Mouse (Mus musculus) testis, adult 2 months (tissue): ENCODE measurements at regions not wholly inside any gene's neighbourhood (a gene's known extent, or its start where the extent isn't known, plus 50 kb on each side); places are given as distances from the start of the nearest gene placed in this dataset.

Experiments
- CTCF ChIP-seq: fragments of 200-500 bp; IDR thresholded peaks from 2 replicates; pipeline ENCODE4 v1.5.1; 2012; ENCODE audit warnings: low read depth, mild to moderate bottlenecking, inconsistent platforms, low read length, moderate library complexity; ENCODE audit not compliant: control insufficient read depth, insufficient read depth, insufficient replicate concordance
- POLR2A ChIP-seq: fragments of 200-500 bp; IDR thresholded peaks from 2 replicates; pipeline ENCODE4 v1.6.1; 2012; ENCODE audit warnings: low read depth, mild to moderate bottlenecking, inconsistent platforms, low read length, moderate library complexity; ENCODE audit not compliant: control insufficient read depth

DNA sequence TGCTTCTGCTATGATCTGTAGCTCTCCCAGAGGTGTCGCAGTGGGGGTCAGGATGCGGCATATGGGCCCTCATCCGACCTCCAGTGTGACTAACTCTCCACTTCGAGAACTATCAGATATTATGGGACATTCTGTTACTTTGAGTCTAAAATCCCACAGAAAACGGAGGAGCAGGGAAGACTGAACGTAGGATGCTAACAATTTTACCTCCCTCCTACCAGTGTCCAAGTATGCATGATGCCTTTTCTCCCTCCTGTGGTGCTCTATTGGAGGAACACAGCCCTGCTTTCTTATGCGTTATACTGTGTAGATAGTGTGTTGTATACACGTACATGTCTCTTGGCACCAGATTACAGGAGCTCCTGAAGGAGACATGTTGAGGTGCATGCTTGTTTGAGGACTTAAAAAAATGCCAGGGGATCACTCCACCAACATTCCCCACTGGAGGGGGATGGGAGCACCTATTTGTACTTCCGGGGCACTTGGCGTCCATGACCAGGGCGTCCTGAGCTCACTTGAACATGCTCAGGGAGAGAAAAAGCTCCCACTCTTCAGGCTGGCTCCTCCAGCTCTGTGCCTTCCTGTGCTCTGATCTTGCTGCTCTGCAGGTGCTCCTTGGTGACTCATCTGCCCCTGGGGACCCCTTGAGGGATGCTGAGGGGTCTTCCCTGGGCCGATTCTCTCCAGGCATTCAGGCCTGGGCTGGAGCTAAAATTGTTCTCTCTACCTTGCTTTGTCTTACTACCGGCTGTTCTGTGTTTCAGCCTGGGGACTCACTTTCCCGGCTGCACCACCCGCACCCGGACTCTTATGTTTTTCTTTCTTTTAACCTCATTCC is 73.6 kb upstream of the Bod1 start:
- no peak for TF ChIP-seq CTCF
- TF ChIP-seq POLR2A: no peak
